In the genomic region with DNA sequence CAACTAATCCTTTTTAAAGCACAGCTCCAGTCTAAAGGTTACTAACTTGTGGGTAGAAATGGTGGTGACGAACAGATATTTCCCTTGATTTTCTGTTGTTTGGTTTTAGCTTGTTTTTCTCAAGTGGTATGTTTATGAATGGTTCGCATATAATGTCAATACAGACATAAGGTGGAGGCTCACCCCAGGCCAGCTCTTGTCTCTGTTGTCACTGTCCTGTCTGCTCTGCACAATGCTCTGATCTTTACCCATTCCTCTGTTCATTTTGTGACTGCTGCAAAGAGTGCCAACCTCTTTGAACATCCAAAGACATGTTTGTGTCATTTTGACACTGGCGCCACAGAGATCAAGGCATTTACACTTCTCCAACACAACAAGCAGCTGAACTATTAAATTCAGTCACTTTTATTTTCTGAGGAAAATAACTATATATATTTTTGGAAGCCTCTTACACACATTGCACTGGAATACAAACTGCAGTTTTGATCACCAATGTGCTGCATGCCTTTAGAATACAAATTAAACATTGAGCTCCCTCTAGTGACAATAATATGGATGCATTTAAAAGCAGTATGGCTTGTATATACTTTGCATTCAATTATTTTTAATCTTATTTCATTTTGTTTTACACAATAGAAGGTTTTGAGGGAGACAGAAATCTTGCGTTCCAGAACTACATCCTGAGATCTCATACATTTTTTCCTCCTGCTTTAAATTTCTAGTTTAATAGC, we compare ENCODE assay signal across 12 mouse cellular contexts.
A peak's percentile ranks its signal among the peaks of the same experiment; 100 is the strongest.
DNase-seq lines count a peak whose midpoint lies in the region; ATAC-seq and TF ChIP-seq lines count a peak whose summit lies in the region.
"Had no signal": no experiment of that assay in that cellular context is flagged by ENCODE, and none has a peak within 500 bp of the region (broad histone marks: within the 10 kb centered on the region; RNA-seq: fewer than 3 reads in every experiment).

No protein-coding gene starts in this region.

- H3K27me3 ChIP-seq in hindbrain, postnatal 0 days (ENCODE audit: insufficient read depth, low read length), result no peaks in the 10 kb centered on the region
- H3K27me3 ChIP-seq in hindbrain, embryonic 11.5 days (ENCODE audit: control insufficient read depth, insufficient read depth, low read length), result no peaks in the 10 kb centered on the region
- H3K27me3 ChIP-seq in neural tube, embryonic 15.5 days (replicated peaks), result no peaks in the 10 kb centered on the region
- no peaks in the 10 kb centered on the region for H3K27me3 ChIP-seq in forebrain, embryonic 16.5 days (replicated peaks; ENCODE audit: control insufficient read depth, insufficient read depth, low read length)
- H3K27me3 ChIP-seq: kidney, embryonic 15.5 days had no signal

- no peaks in the 10 kb centered on the region for H3K4me1 ChIP-seq in hindbrain, postnatal 0 days (ENCODE audit: insufficient read depth, low read length)
- no peaks in the 10 kb centered on the region for H3K4me1 ChIP-seq in hindbrain, embryonic 11.5 days (replicated peaks; ENCODE audit: control insufficient read depth, insufficient read depth, low read length)
- no peaks in the 10 kb centered on the region for H3K4me1 ChIP-seq in neural tube, embryonic 15.5 days
- no peaks in the 10 kb centered on the region for H3K4me1 ChIP-seq in forebrain, embryonic 16.5 days (replicated peaks; ENCODE audit: control insufficient read depth, insufficient read depth, low read length)
- H3K4me1 ChIP-seq: kidney, embryonic 15.5 days had no signal

- H3K9me3 ChIP-seq in hindbrain, postnatal 0 days (ENCODE audit: low read length), result no peaks in the 10 kb centered on the region
- H3K9me3 ChIP-seq in hindbrain, embryonic 11.5 days (ENCODE audit: control insufficient read depth, low read length), result no peaks in the 10 kb centered on the region
- H3K9me3 ChIP-seq in neural tube, embryonic 15.5 days (replicated peaks), result no peaks in the 10 kb centered on the region
- no peaks in the 10 kb centered on the region for H3K9me3 ChIP-seq in forebrain, embryonic 16.5 days (ENCODE audit: control insufficient read depth, low read length)
- H3K9me3 ChIP-seq: kidney, embryonic 15.5 days had no signal

- no peak overlapping the region for H3K9ac ChIP-seq in hindbrain, postnatal 0 days (replicated peaks; ENCODE audit: low read length)
- no peak overlapping the region for H3K9ac ChIP-seq in hindbrain, embryonic 11.5 days (ENCODE audit: low read depth, low read length)
- no peak overlapping the region for H3K9ac ChIP-seq in neural tube, embryonic 15.5 days (replicated peaks)
- H3K9ac ChIP-seq in forebrain, embryonic 16.5 days (replicated peaks; ENCODE audit: low read depth, low read length), result no peak overlapping the region
- H3K9ac ChIP-seq: kidney, embryonic 15.5 days had no signal

- 85% methylated on average over 4 of the region's 4 CpGs for WGBS in hindbrain, postnatal 0 days
- WGBS in hindbrain, embryonic 11.5 days, result 93% methylated on average over 4 of the region's 4 CpGs
- 92% methylated on average over 4 of the region's 4 CpGs for WGBS in neural tube, embryonic 15.5 days
- WGBS in forebrain, embryonic 16.5 days, result 83% methylated on average over 4 of the region's 4 CpGs

- ATAC-seq in hindbrain, postnatal 0 days, result 0 out of 2 replicates have a peak, but pooled peaks have one; percentile 66
- no peak for ATAC-seq in hindbrain, embryonic 11.5 days (ENCODE audit: low FRiP score)
- peak; percentile 82; the same call in 1 of the 2 replicates for ATAC-seq in neural tube, embryonic 15.5 days (ENCODE audit: low FRiP score)
- ATAC-seq in forebrain, embryonic 16.5 days, result peak; percentile 88
- no peak for ATAC-seq in erythroblast, adult 5-6 weeks (replicated peaks; ENCODE audit: low FRiP score, poor library complexity, severe bottlenecking)

- DNase-seq in hindbrain, postnatal 0 days (ENCODE audit: low spot score), result peak; percentile 63
- no peak for DNase-seq in hindbrain, embryonic 11.5 days (ENCODE audit: low spot score)
- DNase-seq in neural tube, embryonic 10.5 days (ENCODE audit: extremely low spot score, low spot score), result no peak
- DNase-seq in thymus, postnatal 10 days (ENCODE audit: low spot score in 2 of 2), result no peak
- DNase-seq: cerebellum, adult 8-10 months; gastrocnemius, postnatal 10 days; thymus, adult 2 months had no signal

- TF ChIP-seq CTCF in hindbrain, postnatal 0 days (IDR thresholded peaks at IDR 0.05; ENCODE audit: low read depth), result peak; percentile 60

- H3K27ac ChIP-seq in hindbrain, postnatal 0 days, result no peak overlapping the region
- no peak overlapping the region for H3K27ac ChIP-seq in hindbrain, embryonic 11.5 days (ENCODE audit: low read depth, low read length)
- no peak overlapping the region for H3K27ac ChIP-seq in neural tube, embryonic 15.5 days (replicated peaks)
- H3K27ac ChIP-seq in forebrain, embryonic 16.5 days (ENCODE audit: low read length), result no peak overlapping the region
- H3K27ac ChIP-seq: kidney, embryonic 15.5 days had no signal

- no peak overlapping the region for H3K4me2 ChIP-seq in hindbrain, postnatal 0 days (ENCODE audit: low read depth, low read length)
- H3K4me2 ChIP-seq in hindbrain, embryonic 11.5 days (replicated peaks; ENCODE audit: low read depth, low read length), result no peak overlapping the region
- H3K4me2 ChIP-seq in neural tube, embryonic 15.5 days, result no peak overlapping the region
- H3K4me2 ChIP-seq in forebrain, embryonic 16.5 days (ENCODE audit: low read length), result no peak overlapping the region
- H3K4me2 ChIP-seq: kidney, embryonic 15.5 days; liver, embryonic 11.5 days had no signal

- no peak overlapping the region for H3K4me3 ChIP-seq in hindbrain, postnatal 0 days (ENCODE audit: low read length)
- no peak overlapping the region for H3K4me3 ChIP-seq in hindbrain, embryonic 11.5 days (ENCODE audit: low read depth, low read length)
- no peak overlapping the region for H3K4me3 ChIP-seq in neural tube, embryonic 15.5 days (replicated peaks)
- H3K4me3 ChIP-seq in forebrain, embryonic 16.5 days (replicated peaks; ENCODE audit: low read length), result no peak overlapping the region
- H3K4me3 ChIP-seq: kidney, embryonic 15.5 days had no signal

- H3K36me3 ChIP-seq in hindbrain, postnatal 0 days (ENCODE audit: insufficient read depth, low read length), result no peaks in the 10 kb centered on the region
- no peaks in the 10 kb centered on the region for H3K36me3 ChIP-seq in hindbrain, embryonic 11.5 days (ENCODE audit: control insufficient read depth, insufficient read depth, low read length)
- H3K36me3 ChIP-seq in neural tube, embryonic 15.5 days, result no peaks in the 10 kb centered on the region
- no peaks in the 10 kb centered on the region for H3K36me3 ChIP-seq in forebrain, embryonic 16.5 days (ENCODE audit: control insufficient read depth, insufficient read depth)
- H3K36me3 ChIP-seq: kidney, embryonic 15.5 days had no signal

Comparison
In these comparisons a context has a peak if more than half of its experiments do, and no peak if none do; other contexts are left out.
1. ATAC-seq: peak in hindbrain, postnatal 0 days (single experiment), neural tube, embryonic 15.5 days (single experiment) and forebrain, embryonic 16.5 days (single experiment); none in hindbrain, embryonic 11.5 days (single experiment) and erythroblast, adult 5-6 weeks (single experiment).